Mouse (Mus musculus): ENCODE data around the gene Slc16a14. TPM values are rescaled to one million over a fixed set of nuclear protein-coding genes. Genes with fewer than 3 reads are reported as not detected.

Gene Slc16a14
- polyA plus RNA-seq, 1 experiment from 2014 or later = 0.47 TPM

- 0 out of 2 replicates have a peak, but pooled peaks cover 9% of the 10 kb centered on the region for H3K4me1 ChIP-seq
- no peak for ATAC-seq (replicated peaks; ENCODE audit: low FRiP score)
- no peak overlapping the region for H3K4me3 ChIP-seq (replicated peaks)
- H3K9ac ChIP-seq = no peak overlapping the region
- H3K36me3 ChIP-seq = no peaks in the 10 kb centered on the region
- H3K9me3 ChIP-seq (replicated peaks) = no peaks in the 10 kb centered on the region
- WGBS = 73% methylated on average over 10 of the region's 10 CpGs
- no peak overlapping the region for H3K4me2 ChIP-seq
- no peaks in the 10 kb centered on the region for H3K27me3 ChIP-seq
- H3K27ac ChIP-seq = no peak overlapping the region
Observed at GRCm38 (mm10) chr1:84860360-84861254, 74.3 kb downstream of the Slc16a14 start.

DNA sequence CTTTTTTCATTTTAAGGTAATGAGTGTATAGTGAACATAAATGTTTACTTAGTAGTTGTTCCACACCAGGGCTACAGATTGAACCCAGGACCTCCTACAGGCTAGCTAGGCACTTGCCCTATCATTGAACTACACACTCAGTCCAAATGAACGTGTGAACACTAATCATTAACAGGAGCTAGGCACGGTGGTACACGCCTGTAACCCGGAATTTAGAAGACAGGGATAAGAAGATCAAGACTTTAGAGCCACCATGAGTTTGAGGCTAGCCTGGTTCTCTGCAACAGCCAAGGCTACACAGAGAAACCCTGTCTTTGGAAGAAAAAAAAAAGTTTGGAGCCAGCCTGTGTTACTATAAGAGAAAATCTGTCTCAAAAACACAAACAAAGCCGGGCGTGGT, 75.3 kb downstream of the Slc16a14 start:
- H3K27ac ChIP-seq = no peak overlapping the region
- H3K4me2 ChIP-seq = no peak overlapping the region
- no peak for ATAC-seq (replicated peaks; ENCODE audit: low FRiP score)
- no peak overlapping the region for H3K4me3 ChIP-seq (replicated peaks)
- no peaks in the 10 kb centered on the region for H3K27me3 ChIP-seq
- WGBS = 86% methylated on average over 6 of the region's 6 CpGs
- 0 out of 2 replicates have a peak, but pooled peaks cover 7% of the 10 kb centered on the region for H3K4me1 ChIP-seq
- H3K36me3 ChIP-seq = no peaks in the 10 kb centered on the region
- no peak overlapping the region for H3K9ac ChIP-seq
- no peaks in the 10 kb centered on the region for H3K9me3 ChIP-seq (replicated peaks)

Other genes starting within 250 kb of the Slc16a14 start
- gene Dner, start 238.9 kb downstream of the Slc16a14 start, polyA plus RNA-seq (2015; fragmentation: Nextera tagmentation; extraction: Ambion mirVana) = 1.3 and 2.5 TPM in 2 replicates
- gene Fbxo36, start 95.3 kb downstream of the Slc16a14 start, polyA plus RNA-seq (2015; fragmentation: Nextera tagmentation; extraction: Ambion mirVana) = 10.4 and 11.1 TPM in 2 replicates
- 61.5 and 65.3 TPM in 2 replicates for gene Trip12, start 94.6 kb downstream of the Slc16a14 start, polyA plus RNA-seq (2015; fragmentation: Nextera tagmentation; extraction: Ambion mirVana)
- gene Gm10553, start 165.0 kb upstream of the Slc16a14 start, polyA plus RNA-seq (2015; fragmentation: Nextera tagmentation; extraction: Ambion mirVana) = not detected in 2 replicates
- not detected in 2 replicates for gene A530032D15Rik, start 174.7 kb upstream of the Slc16a14 start, polyA plus RNA-seq (2015; fragmentation: Nextera tagmentation; extraction: Ambion mirVana)